Mouse (Mus musculus): ENCODE measurements around the gene Sel1l. TPM values are rescaled to one million over a fixed set of nuclear protein-coding genes. Genes with fewer than 3 reads are reported as not detected.
"Not testable (repeated sequence)": the region's sequence is repeated elsewhere in the genome, so short reads cannot be mapped to it uniquely, and the experiment has no call there.

The Sel1l gene
- total RNA-seq, 2 experiments from 2014 or later, result 54.5 to 55.7 TPM

- intact Hi-C loops (cut with DNase I), result no loop called here
- no peak for DNase-seq
Observed at GRCm38 (mm10) chr12:91831410-91831809, 17.5 kb downstream of the Sel1l start.

GRCm38 (mm10) chr12:91820461-91820860 is 28.5 kb downstream of the Sel1l start:
- DNase-seq, result no peak
- intact Hi-C loops (cut with DNase I), result no loop called here

GRCm38 (mm10) chr12:91818726-91819125 is 30.2 kb downstream of the Sel1l start:
- no peak for DNase-seq
- intact Hi-C loops (cut with DNase I), result no loop called here

- intact Hi-C loops (cut with DNase I), result no loop called here
Observed at GRCm38 (mm10) chr12:91815990-91816389, 33.0 kb downstream of the Sel1l start.

DNA sequence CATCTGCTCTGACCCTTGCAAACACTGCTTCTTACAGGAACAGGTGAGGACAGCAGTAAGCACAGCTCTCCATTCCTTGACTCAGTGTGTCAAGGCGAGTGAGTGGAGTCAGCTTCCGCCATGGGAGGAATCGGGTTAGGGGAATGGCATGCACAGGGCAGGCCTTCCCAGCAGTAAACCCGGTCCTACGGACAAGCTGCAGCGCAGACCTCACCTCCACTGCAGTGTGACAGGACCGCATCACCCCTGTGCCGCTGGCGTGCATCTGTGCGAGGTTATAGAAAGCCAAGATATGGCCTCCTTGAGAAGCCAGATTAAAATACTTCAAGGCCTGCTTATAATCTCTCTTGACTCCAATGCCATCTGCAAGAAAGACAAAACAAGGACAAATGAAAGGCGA is 33.4 kb downstream of the Sel1l start:
- intact Hi-C loops (cut with DNase I), result no loop called here
- no peak for DNase-seq

More at GRCm38 (mm10) chr12:91815990-91816389, 33.0 kb downstream of the Sel1l start:
- DNase-seq, result peak; percentile 42 to 61

DNA sequence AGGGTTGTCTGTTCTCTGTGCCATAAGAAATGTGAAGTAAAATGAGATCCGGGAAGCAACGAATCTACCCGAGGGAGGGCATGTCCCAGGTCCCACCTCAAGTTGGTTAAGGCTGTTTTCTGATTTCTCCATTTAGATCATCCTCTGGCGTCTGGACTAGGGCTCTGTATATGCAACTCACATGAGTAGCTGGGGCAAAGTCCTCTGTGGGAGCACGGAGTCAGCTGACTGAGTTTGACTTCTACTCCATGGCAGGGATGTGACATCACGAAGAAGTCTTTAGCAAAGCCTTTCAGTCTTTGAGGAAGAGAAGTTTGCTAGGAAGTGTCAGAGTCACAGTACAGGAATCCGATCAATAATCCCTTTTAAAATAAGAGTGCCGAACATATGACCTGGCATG is 40.0 kb downstream of the Sel1l start:
- no peak for DNase-seq
- intact Hi-C loops (cut with DNase I), result no loop called here

DNA sequence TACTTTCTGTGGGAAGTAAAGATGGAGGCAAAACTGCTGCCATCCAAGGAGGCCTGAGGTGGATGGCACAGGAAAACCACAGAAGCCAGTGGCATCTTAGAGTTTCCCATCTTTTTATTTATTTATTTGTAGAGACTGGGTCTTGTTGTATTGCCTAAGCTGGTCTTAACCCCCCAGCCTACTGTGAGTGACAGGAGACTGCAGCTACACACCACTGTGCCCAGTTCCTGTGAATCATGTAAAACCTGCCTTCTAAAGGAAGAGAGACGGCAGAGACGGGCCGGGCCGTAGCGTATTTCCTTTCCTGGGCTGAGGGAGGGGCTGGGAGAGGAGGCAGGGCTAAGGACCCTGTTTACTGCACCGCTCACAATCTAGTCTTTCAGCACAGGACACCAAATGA is 41.2 kb downstream of the Sel1l start:
- intact Hi-C loops (cut with DNase I), result no loop called here
- DNase-seq, result no peak

GRCm38 (mm10) chr12:91807095-91807494 is 41.9 kb downstream of the Sel1l start:
- intact Hi-C loops (cut with DNase I), result no loop called here
- no peak for DNase-seq

GRCm38 (mm10) chr12:91804262-91804661 is 44.7 kb downstream of the Sel1l start:
- no peak for DNase-seq
- intact Hi-C loops (cut with DNase I), result no loop called here

GRCm38 (mm10) chr12:91803207-91803932 is 45.6 kb downstream of the Sel1l start:
- DNase-seq, result no peak
- intact Hi-C loops (cut with DNase I), result no loop called here

- no peak for DNase-seq
- intact Hi-C loops (cut with DNase I), result no loop called here
Observed at GRCm38 (mm10) chr12:91802586-91803206, 46.3 kb downstream of the Sel1l start.

DNA sequence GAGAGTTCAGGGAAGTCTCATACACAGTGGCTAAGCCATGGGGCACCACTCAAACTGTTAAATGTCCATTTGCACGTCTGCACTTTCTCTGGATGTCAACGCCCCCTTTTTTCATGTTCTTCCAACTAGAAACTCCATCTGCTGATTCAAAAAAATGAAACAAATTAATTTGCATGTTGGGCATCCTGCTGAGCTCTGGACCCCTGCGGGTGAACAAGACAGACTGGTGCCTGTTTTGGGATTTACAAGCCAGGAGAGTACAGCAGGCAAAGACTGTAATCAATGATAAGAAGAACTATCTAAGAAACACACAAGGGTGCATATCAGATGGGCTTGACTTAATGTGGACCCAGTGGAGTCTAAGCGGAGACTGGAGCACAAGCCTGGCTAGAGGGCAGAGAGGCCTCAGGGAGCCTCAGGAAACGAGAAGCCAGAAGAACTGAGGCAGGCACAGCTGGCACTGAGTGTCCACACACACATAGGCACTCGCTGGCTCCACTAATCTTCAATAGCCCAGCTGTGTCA is 48.0 kb downstream of the Sel1l start:
- intact Hi-C loops (cut with DNase I), result no loop called here
- no peak for DNase-seq

DNA sequence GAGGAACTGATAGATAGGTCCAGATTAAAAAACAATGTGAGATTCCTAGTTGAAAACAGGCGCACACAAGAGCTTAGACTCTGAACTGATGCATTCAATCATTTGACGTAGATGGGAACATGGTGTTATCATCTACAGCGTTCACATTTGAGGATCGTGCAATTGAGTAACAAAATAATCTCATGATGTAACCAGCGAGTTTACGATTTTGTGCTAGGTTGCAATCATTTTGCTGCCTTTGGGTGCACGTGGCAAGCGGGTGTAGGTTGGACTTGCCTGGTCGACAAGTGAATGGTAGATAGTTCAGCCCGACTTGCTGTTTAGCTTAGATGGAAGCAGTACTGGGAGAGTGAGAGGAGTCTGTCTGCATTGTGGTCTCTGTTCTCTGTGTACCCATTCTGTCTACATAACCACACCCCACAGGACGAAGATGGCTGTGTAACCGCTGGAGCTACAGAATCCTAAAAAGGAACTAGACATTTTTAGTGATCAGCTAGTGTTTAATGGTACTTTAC is 49.1 kb downstream of the Sel1l start:
- intact Hi-C loops (cut with DNase I), result loop anchor here (5.0 kb wide), 1 partner anchor 398 kb away; no protein-coding TSS in a partner anchor
- no peak for DNase-seq

- DNase-seq, result peak in 1 of 2 experiments; percentile 33
Observed at GRCm38 (mm10) chr12:91799379-91799773, 49.6 kb downstream of the Sel1l start.

DNA sequence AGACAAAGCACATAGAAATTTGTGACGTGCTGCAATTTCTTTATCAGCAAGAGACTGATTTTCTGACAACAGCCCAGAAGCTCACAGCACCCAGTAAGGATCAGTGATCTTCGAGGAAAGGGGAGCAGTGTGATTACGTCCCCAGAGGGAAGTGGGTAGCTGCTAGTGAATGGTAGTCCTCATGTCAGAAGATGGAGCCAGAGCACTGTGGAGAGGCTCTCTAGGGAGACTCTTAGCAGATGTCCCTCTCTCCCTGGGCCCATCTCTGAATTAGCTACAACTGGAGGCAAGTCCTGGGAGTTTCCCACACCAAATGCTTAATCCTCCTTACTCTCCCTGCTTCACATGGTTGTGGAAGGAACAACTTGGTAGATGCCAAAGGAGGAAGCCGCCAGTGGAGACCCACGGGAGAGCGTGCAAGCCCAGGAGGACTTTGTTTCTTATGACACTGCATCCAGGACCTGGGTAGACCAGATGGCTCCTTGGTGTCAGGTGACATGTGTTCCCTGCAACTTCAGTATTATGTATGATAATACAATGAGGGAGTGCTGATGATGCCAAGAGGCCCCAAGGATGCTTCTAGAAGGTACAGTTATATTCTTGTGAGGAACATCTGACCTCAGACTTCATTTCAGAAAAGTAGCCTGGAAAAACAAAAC is 50.1 kb downstream of the Sel1l start:
- intact Hi-C loops (cut with DNase I), result loop anchor here (5.0 kb wide), 1 partner anchor 397 kb away; no protein-coding TSS in a partner anchor
- DNase-seq, result peak in 1 of 2 experiments; percentile 16

More at GRCm38 (mm10) chr12:91799379-91799773, 49.6 kb downstream of the Sel1l start:
- intact Hi-C loops (cut with DNase I), result loop anchor here (5.0 kb wide), 1 partner anchor 397 kb away; no protein-coding TSS in a partner anchor

GRCm38 (mm10) chr12:91796774-91797173 is 52.2 kb downstream of the Sel1l start:
- intact Hi-C loops (cut with DNase I), result loop anchor here (5.0 kb wide), 1 partner anchor 394 kb away; no protein-coding TSS in a partner anchor

GRCm38 (mm10) chr12:91793266-91793665 is 55.7 kb downstream of the Sel1l start:
- DNase-seq, result no peak
- intact Hi-C loops (cut with DNase I), result no loop called here

More at GRCm38 (mm10) chr12:91796774-91797173, 52.2 kb downstream of the Sel1l start:
- DNase-seq, result no peak

- DNase-seq, result no peak
- intact Hi-C loops (cut with DNase I), result no loop called here
Observed at GRCm38 (mm10) chr12:91791822-91792221, 57.1 kb downstream of the Sel1l start.

DNA sequence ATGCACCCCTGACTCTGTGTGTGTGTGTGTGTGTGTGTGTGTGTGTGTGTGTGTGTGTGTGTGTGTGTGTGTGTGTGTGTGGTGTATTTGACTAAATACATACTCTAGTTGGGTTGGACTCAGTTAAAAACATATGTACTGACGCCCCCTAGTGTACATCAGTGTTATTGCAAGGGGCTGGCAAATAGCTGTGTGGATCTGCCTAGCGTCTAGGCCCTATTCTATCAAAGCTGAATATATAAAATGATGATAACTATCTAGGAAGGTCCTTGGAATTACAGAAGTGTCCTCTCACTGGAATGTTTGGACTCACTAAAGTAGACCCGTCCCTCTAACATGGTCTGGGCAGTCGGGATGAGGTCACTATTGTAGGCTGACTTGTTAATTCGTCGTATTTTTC is 59.2 kb downstream of the Sel1l start:
- peak; percentile 46 to 75 for DNase-seq

GRCm38 (mm10) chr12:91788446-91788845 is 60.5 kb downstream of the Sel1l start:
- intact Hi-C loops (cut with DNase I), result not testable (repeated sequence)

More for the DNA sequence above, 59.2 kb downstream of the Sel1l start:
- intact Hi-C loops (cut with DNase I), result loop anchor here (1.0 kb wide), 1 partner anchor 150 kb away; no protein-coding TSS in a partner anchor

More at GRCm38 (mm10) chr12:91788446-91788845, 60.5 kb downstream of the Sel1l start:
- DNase-seq, result not testable (repeated sequence)

Data from heart, postnatal 14 days (tissue).